Mouse (Mus musculus) heart, embryonic 16.5 days (tissue): ENCODE measurements around the gene Slc52a3. TPM values are rescaled to one million over a fixed set of nuclear protein-coding genes. Genes with fewer than 3 reads are reported as not detected.

Experiments
- ATAC-seq: fragments of 200-750 bp; cut with Nextera tagmentation; replicated peaks from 2 replicates; pipeline ENCODE4 v1.8.0; 2017; ENCODE audit warnings: moderate number of reproducible peaks; ENCODE audit not compliant: insufficient read depth, low FRiP score; ENCODE audit errors: extremely low read depth
- H3K27ac ChIP-seq: fragments of 300-500 bp; sonication (generic); 2 replicates; pipeline ENCODE4 v1.5.1; 2014; ENCODE audit warnings: mild to moderate bottlenecking, low read length, control low read depth, moderate library complexity
- H3K27me3 ChIP-seq: fragments of 300-500 bp; sonication (generic); 2 replicates; pipeline ENCODE4 v1.6.1; 2014; ENCODE audit warnings: low read length, mixed read lengths; ENCODE audit not compliant: control insufficient read depth, insufficient read depth
- H3K36me3 ChIP-seq: fragments of 300-500 bp; sonication (generic); 2 replicates; pipeline ENCODE4 v1.6.1; 2014; ENCODE audit not compliant: control insufficient read depth, insufficient read depth
- H3K4me1 ChIP-seq: fragments of 300-500 bp; sonication (generic); 2 replicates; pipeline ENCODE4 v1.6.1; 2014; ENCODE audit warnings: low read length, mixed read lengths; ENCODE audit not compliant: control insufficient read depth, insufficient read depth
- H3K4me2 ChIP-seq: fragments of 300-500 bp; sonication (generic); 2 replicates; pipeline ENCODE4 v1.6.1; 2014; ENCODE audit warnings: low read depth, mild to moderate bottlenecking, control low read depth, low read length
- H3K4me3 ChIP-seq: fragments of 300-500 bp; sonication (generic); 2 replicates; pipeline ENCODE4 v1.5.1; 2014; ENCODE audit warnings: mild to moderate bottlenecking, control low read depth, low read length
- H3K9ac ChIP-seq: fragments of 300-500 bp; sonication (generic); 2 replicates; pipeline ENCODE4 v1.6.1; 2014; ENCODE audit warnings: low read length, control low read depth
- H3K9me3 ChIP-seq: fragments of 300-500 bp; sonication (generic); replicated peaks from 2 replicates; pipeline ENCODE4 v1.6.1; 2016; ENCODE audit warnings: low read length; ENCODE audit not compliant: control insufficient read depth
- WGBS: fragments of 180-500 bp; shearing (Covaris S2); extraction: QIAGEN DNeasy Blood & Tissue Kit; methylation state at CpG from one replicate; pipeline ENCODE4 v1.1.7; 2014; 5-methylcytosine and 5-hydroxymethylcytosine counted together
- polyA plus RNA-seq: library from polyadenylated mRNA; unstranded; fragments of >200 nt; fragmentation: Nextera tagmentation; extraction: Ambion mirVana; gene quantifications from 2 replicates; pipeline ENCODE4 v1.2.1, GENCODE M21; 2015

The Slc52a3 gene
- polyA plus RNA-seq, 1 experiment from 2014 or later = 1.1 TPM

DNA sequence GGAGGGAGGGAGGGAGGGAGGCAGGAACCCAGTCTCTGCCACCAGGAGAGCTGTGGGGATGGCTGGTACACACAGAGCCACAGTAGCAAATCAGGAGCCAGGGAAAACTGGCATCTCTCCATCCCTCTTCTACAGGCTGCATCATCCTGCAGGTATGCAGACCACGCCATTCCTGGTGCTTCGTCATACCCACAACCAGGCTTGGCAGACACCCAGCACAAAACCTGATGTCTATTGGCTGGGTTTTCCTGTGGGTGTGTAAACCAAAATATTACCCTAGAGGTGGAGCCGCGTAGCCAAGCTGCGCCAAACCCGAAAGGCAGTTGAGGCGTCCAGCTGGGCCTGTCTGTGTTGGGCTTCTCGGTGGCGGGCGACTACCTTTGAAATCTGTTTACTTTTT lies 33.8 kb upstream of the Slc52a3 start:
- WGBS = 46% methylated on average over 10 of the region's 10 CpGs
- Histone ChIP-seq H3K4me1 (peaks cover 23% of the 10 kb centered on the region), H3K27ac (no peak overlapping the region), H3K9me3 (no peaks in the 10 kb centered on the region), H3K4me2 (no peak overlapping the region), H3K36me3 (no peaks in the 10 kb centered on the region), H3K4me3 (no peak overlapping the region), H3K27me3 (no peaks in the 10 kb centered on the region), H3K9ac (no peak overlapping the region)
- ATAC-seq = peak; percentile 69

DNA sequence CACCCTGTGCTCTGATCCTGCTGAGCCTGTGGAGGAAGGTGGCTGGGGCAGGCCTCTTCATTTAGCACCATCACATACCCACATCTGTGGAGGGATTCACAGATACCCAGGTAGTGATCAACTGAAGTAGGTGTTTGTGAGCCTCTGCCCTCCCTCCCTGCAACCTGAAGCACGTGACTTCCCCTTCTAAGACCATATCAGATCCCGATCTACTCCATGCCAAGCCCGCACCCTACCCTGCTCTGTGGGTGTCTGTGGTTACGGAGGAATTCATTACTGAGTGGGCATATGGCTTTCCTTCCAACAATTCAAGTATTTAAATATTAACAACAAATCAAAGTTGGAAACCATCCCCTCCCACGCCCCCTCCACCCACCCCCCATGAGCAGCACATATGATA lies 33.0 kb upstream of the Slc52a3 start:
- Histone ChIP-seq H3K27me3 (no peaks in the 10 kb centered on the region), H3K9me3 (no peaks in the 10 kb centered on the region), H3K4me2 (no peak overlapping the region), H3K36me3 (no peaks in the 10 kb centered on the region), H3K4me1 (peaks cover 23% of the 10 kb centered on the region), H3K4me3 (no peak overlapping the region), H3K9ac (no peak overlapping the region), H3K27ac (no peak overlapping the region)
- no peak for ATAC-seq
- WGBS = 86% methylated on average over 5 of the region's 5 CpGs

DNA sequence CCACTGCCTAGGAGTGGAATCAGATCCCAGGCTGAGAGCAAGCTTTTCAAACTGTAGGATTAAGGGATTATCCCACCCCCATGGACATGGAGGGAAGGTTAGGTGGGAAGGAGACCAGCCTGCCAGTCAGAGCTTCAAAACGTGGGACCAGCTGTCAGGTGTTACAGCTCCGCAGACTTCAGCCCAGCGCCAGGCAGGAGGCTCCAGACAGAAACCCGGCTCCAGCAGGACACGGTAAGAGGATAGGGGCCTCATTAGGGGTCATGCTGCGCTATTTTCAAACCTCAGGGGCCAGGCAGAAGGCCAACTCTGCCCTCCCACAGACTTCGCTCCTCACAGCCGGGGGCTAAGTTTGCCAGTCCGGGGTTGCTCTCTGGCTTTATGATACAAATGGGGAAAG lies 32.3 kb upstream of the Slc52a3 start:
- no peaks in the 10 kb centered on the region for H3K9me3 ChIP-seq
- H3K9ac ChIP-seq = peak overlapping the region; percentile 11; the same call in 1 of the 2 replicates
- WGBS = 12% methylated on average over 9 of the region's 9 CpGs
- H3K36me3 ChIP-seq = 0 out of 2 replicates have a peak, but pooled peaks cover 3% of the 10 kb centered on the region
- ATAC-seq = peak; percentile 43; the same call in 1 of the 2 replicates
- no peak overlapping the region for H3K4me3 ChIP-seq
- H3K4me2 ChIP-seq = peak overlapping the region; percentile 46
- peaks cover 4% of the 10 kb centered on the region for H3K27me3 ChIP-seq
- peak overlapping the region; percentile 69; the same call in 1 of the 2 replicates for H3K27ac ChIP-seq
- H3K4me1 ChIP-seq = peaks cover 23% of the 10 kb centered on the region

DNA sequence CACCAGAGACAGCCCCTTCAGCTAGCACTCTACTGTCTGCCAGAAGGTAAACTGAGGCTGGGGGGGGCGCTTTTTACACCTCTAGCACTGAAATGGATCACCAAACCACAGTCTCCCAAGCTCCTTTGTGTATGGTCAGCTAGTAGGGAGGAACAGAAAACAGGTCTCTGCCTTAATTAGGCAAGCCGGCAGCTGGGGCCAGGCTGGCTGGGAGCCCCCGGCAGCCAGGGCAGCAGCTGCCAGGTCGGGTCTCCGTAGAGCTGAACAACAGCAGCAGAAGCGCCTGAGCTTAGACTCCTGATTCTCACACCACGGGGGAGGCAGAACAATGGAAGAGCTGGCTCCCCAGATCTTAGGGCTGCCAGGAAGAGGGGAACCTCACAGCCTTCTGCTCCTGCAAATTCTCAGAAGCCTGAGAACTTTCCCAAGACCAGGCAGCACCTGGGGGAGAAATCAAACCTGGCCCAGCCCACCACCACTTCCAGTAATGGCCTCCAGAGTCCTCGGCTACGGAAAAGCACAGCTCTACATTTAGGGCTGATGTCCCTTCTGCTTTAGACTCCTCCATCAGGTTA lies 29.0 kb upstream of the Slc52a3 start:
- H3K27me3 ChIP-seq = peaks cover 11% of the 10 kb centered on the region
- no peak overlapping the region for H3K4me3 ChIP-seq
- no peaks in the 10 kb centered on the region for H3K9me3 ChIP-seq
- H3K4me2 ChIP-seq = no peak overlapping the region
- peaks cover 32% of the 10 kb centered on the region for H3K4me1 ChIP-seq
- H3K9ac ChIP-seq = no peak overlapping the region
- ATAC-seq = no peak
- H3K36me3 ChIP-seq = peaks cover 3% of the 10 kb centered on the region; the same call in 1 of the 2 replicates
- H3K27ac ChIP-seq = no peak overlapping the region
- WGBS = 40% methylated on average over 9 of the region's 9 CpGs

DNA sequence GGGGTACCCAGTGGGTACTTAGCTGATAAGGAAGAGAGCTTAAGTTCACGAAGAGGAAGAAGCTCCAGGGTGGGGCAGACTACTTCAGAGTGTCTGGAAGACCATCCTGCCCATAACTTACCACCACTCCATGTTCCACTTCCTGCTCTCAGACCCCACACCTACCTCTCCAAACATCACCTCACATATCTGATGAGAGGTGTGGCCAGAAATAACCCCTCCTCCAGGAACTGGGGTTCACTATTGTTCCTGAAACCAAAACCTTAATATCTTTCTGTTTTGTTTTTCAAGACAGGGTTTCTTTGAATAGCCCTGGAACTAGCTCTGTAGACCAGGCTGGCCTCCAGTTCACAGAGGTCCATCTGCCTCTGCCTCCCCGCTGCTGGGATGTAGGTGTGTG lies 28.5 kb upstream of the Slc52a3 start:
- no peak overlapping the region for H3K9ac ChIP-seq
- ATAC-seq = no peak
- no peak overlapping the region for H3K4me3 ChIP-seq
- no peak overlapping the region for H3K27ac ChIP-seq
- H3K4me2 ChIP-seq = no peak overlapping the region
- peaks cover 3% of the 10 kb centered on the region; the same call in 1 of the 2 replicates for H3K36me3 ChIP-seq
- peaks cover 30% of the 10 kb centered on the region for H3K4me1 ChIP-seq
- H3K27me3 ChIP-seq = peaks cover 11% of the 10 kb centered on the region
- 75% methylated on average over 2 of the region's 2 CpGs for WGBS
- H3K9me3 ChIP-seq = no peaks in the 10 kb centered on the region

GRCm38 (mm10) chr2:151968451-151968850 lies 27.9 kb upstream of the Slc52a3 start:
- Histone ChIP-seq H3K4me3 (no peak overlapping the region), H3K9ac (no peak overlapping the region), H3K4me1 (peaks cover 29% of the 10 kb centered on the region), H3K27ac (no peak overlapping the region), H3K9me3 (no peaks in the 10 kb centered on the region), H3K4me2 (no peak overlapping the region), H3K36me3 (peaks cover 3% of the 10 kb centered on the region; the same call in 1 of the 2 replicates), H3K27me3 (peaks cover 11% of the 10 kb centered on the region)
- WGBS = 72% methylated on average over 8 of the region's 8 CpGs
- no peak for ATAC-seq

- peaks cover 3% of the 10 kb centered on the region; the same call in 1 of the 2 replicates for H3K36me3 ChIP-seq
- no peak overlapping the region for H3K4me2 ChIP-seq
- ATAC-seq = no peak
- H3K4me3 ChIP-seq = no peak overlapping the region
- no peak overlapping the region for H3K27ac ChIP-seq
- peaks cover 14% of the 10 kb centered on the region for H3K27me3 ChIP-seq
- H3K4me1 ChIP-seq = peaks cover 29% of the 10 kb centered on the region
- WGBS = 90% methylated on average over 7 of the region's 7 CpGs
- no peak overlapping the region for H3K9ac ChIP-seq
- H3K9me3 ChIP-seq = no peaks in the 10 kb centered on the region
Observed at GRCm38 (mm10) chr2:151968986-151969385, 27.3 kb upstream of the Slc52a3 start.

GRCm38 (mm10) chr2:151969396-151969795 lies 26.9 kb upstream of the Slc52a3 start:
- Histone ChIP-seq H3K27me3 (peaks cover 14% of the 10 kb centered on the region), H3K9ac (no peak overlapping the region), H3K9me3 (no peaks in the 10 kb centered on the region), H3K4me3 (no peak overlapping the region), H3K27ac (no peak overlapping the region), H3K4me2 (no peak overlapping the region), H3K36me3 (peaks cover 3% of the 10 kb centered on the region; the same call in 1 of the 2 replicates), H3K4me1 (peaks cover 27% of the 10 kb centered on the region)
- no peak for ATAC-seq
- WGBS = 89% methylated on average over 6 of the region's 6 CpGs

DNA sequence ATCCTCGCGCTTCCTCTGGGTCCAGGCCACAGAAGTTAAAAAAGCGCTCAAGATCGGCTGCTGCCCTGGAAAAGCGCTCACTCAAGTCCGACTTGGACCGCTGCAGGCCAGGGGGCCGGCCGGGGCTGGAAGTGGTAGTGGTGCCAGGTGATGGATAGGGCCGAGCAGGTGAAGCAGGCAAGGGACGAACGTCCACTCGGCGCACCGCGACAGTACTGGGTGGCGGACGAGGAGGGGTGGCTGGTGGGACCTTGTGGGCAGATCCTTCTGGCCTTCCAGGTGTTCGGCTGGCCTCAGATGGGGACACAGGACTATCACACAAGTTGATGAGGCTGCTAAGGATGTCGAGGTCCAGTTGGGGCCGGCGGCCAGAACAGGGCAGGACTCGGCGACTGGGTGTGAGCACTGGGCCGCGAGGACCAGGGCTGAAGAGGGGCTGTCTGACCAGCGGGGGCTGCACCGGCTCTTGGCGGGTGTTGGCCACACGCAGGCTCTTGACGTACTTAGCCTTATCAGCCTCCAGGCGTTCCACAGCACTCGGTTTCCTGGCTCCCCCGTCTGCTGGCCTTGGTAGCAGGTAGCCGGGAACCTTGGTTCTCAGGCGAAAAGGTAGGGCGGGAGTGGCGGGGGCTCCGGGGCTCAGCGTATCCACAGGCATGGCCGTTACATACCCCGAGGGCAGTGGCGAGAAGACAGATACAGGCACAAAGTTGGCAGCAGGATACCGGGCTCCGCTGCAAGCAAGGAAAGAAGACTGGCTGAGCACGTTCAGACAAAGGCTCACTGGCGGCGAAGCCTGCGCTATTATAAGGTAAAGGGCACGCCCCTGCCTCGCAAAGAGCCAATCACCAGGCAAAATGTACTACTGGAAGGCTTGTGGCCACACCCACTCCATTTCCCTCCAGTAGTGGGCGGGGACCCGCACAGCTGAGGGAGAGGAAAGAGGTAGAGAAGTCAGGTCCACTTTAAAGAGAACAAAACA lies 25.8 kb upstream of the Slc52a3 start:
- H3K27me3 ChIP-seq = peaks cover 14% of the 10 kb centered on the region
- H3K4me2 ChIP-seq = peak overlapping the region; percentile 74
- H3K9ac ChIP-seq = peak overlapping the region; percentile 61
- no peaks in the 10 kb centered on the region for H3K9me3 ChIP-seq
- H3K4me3 ChIP-seq = peak overlapping the region; percentile 44
- peak; percentile 87 for ATAC-seq
- H3K27ac ChIP-seq = 0 out of 2 replicates have a peak overlapping the region, but pooled peaks have one; percentile 44
- 38% methylated on average over 53 of the region's 53 CpGs for WGBS
- H3K4me1 ChIP-seq = peaks cover 26% of the 10 kb centered on the region
- H3K36me3 ChIP-seq = peaks cover 3% of the 10 kb centered on the region; the same call in 1 of the 2 replicates
